Comparison of ENCODE assay signal across 8 mouse cellular contexts in the genomic region with DNA sequence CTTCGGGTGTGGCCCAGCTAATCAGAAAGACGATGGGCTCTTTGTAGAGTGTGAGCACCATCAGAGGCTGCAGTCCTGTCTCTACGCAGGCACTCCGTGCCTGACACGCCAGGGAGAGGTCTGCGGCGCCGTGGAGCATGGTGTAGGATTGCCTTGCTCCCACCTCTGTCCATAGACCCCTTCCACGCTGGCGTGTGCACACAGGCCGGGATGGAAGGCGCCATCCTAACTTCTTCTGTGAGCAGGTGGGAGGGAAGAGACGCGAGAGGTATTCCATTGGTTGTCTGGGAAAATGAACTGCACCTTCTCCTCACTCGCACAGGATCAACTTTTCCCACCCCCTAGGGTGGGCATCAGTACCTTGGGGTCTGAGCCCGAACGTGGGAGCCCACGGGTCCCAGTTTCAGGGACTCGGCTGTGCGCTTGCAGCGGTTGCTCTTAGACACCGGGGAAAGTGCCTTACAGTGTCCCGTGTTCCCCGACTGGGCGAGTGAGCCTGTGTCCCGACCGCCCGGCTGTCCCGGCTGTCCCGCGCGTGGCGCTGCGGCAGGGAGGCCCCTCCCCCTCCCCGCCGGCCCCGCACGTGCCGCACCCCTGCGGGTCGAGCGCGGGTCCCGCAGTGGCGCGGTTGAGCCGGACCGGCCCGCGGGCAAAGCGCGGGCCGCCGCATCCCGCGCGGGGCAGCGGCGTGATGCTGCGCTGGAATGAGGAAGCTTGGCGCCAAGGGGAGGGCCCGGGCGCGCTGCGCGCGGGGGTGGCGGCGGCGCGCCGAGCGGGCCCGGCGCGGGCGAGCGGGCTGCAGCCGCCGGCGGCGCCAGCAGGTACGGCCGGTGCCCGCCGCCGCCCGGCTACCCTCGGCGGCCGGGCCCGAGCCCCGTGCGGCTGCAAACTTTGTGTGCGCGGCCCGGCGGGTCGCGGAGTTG. TPM values are rescaled to one million over a fixed set of nuclear protein-coding genes. Genes with fewer than 3 reads are reported as not detected.
DNase-seq lines count a peak whose midpoint lies in the region; ATAC-seq and TF ChIP-seq lines count a peak whose summit lies in the region.

A gene (plus strand): TSS at position 74 of the 923 bp plus-strand sequence.

- WGBS in kidney, adult 2 months: 6% methylated on average over 97 of the region's 100 CpGs
- 2% methylated on average over 74 of the region's 100 CpGs for WGBS in liver, embryonic 12.5 days (ENCODE audit: insufficient replicate concordance)
- 8% methylated on average over 100 of the region's 100 CpGs for WGBS in olfactory bulb, adult 2 months

- peak within 1 kb of the TSS; percentile 96 for H3K4me2 ChIP-seq in liver, embryonic 12.5 days

- no peaks in the 10 kb centered on the region; the same call in 1 of the 2 replicates for H3K27me3 ChIP-seq in kidney, adult 2 months (replicated peaks; ENCODE audit: control insufficient read depth, insufficient read depth, low read length)
- H3K27me3 ChIP-seq in liver, embryonic 12.5 days (replicated peaks): peaks cover 22% of the 10 kb centered on the region

- peak; percentile 16 for ATAC-seq in granulocyte monocyte progenitor cell, adult 5-6 weeks (replicated peaks; ENCODE audit: poor library complexity, severe bottlenecking)
- ATAC-seq in liver, embryonic 12.5 days: peak; percentile 90

- H3K36me3 ChIP-seq in kidney, adult 2 months (ENCODE audit: control insufficient read depth, insufficient read depth, low read length): no peaks in the 10 kb centered on the region
- no peaks in the 10 kb centered on the region for H3K36me3 ChIP-seq in liver, embryonic 12.5 days

- no peak for TF ChIP-seq POLR2A in kidney, adult 2 months (IDR thresholded peaks at IDR 0.05; ENCODE audit: low read depth, low read length)
- no peak for TF ChIP-seq POLR2A in bone marrow macrophage, adult 2 months (IDR thresholded peaks at IDR 0.05; ENCODE audit: borderline replicate concordance, low read depth, low read length)
- TF ChIP-seq POLR2A in olfactory bulb, adult 2 months (IDR thresholded peaks at IDR 0.05; ENCODE audit: insufficient read depth, low read depth, low read length): no peak

- H3K9me3 ChIP-seq in liver, embryonic 12.5 days (replicated peaks): no peaks in the 10 kb centered on the region

- H3K4me3 ChIP-seq in kidney, adult 2 months (ENCODE audit: insufficient read depth, low read depth, low read length): peak within 1 kb of the TSS; percentile 70
- peak within 1 kb of the TSS; percentile 95 for H3K4me3 ChIP-seq in bone marrow macrophage, adult 2 months (ENCODE audit: insufficient read depth, low read length)
- H3K4me3 ChIP-seq in liver, embryonic 12.5 days: peak within 1 kb of the TSS; percentile 95
- peak within 1 kb of the TSS; percentile 50 for H3K4me3 ChIP-seq in olfactory bulb, adult 2 months (ENCODE audit: insufficient read depth, low read depth, low read length)

- no peak for TF ChIP-seq CTCF in kidney, adult 2 months (conservative IDR thresholded peaks at IDR 0.05; ENCODE audit: insufficient read depth, insufficient read length, low read depth, low read length)
- TF ChIP-seq CTCF in bone marrow macrophage, adult 2 months (IDR thresholded peaks at IDR 0.05; ENCODE audit: low read depth, low read length): no peak
- no peak for TF ChIP-seq CTCF in olfactory bulb, adult 2 months (IDR thresholded peaks at IDR 0.05; ENCODE audit: insufficient read depth, low read depth, low read length)

- H3K9ac ChIP-seq in liver, embryonic 12.5 days: peak within 1 kb of the TSS; percentile 98

- DNase-seq in kidney, adult 2 months: no peak
- DNase-seq in kidney, postnatal 25 days: no peak
- DNase-seq in left cerebral cortex, adult 11 months (ENCODE audit: low spot score): no peak
- DNase-seq in cerebellum, adult 9-11 months: no peak

- peaks cover 3% of the 10 kb centered on the region; the same call in 1 of the 2 replicates for H3K4me1 ChIP-seq in kidney, adult 2 months (ENCODE audit: control insufficient read depth, insufficient read depth, low read length)
- H3K4me1 ChIP-seq in bone marrow macrophage, adult 2 months (ENCODE audit: control insufficient read depth, insufficient read depth, low read length): peaks cover 8% of the 10 kb centered on the region
- peaks cover 31% of the 10 kb centered on the region for H3K4me1 ChIP-seq in liver, embryonic 12.5 days
- H3K4me1 ChIP-seq in olfactory bulb, adult 2 months (ENCODE audit: control insufficient read depth, insufficient read depth, low read length): peaks cover 14% of the 10 kb centered on the region

- H3K27ac ChIP-seq in kidney, adult 2 months (ENCODE audit: insufficient read depth, low read depth, low read length): no peak within 1 kb of the TSS
- H3K27ac ChIP-seq in bone marrow macrophage, adult 2 months (ENCODE audit: insufficient read depth, low read depth, low read length): peak within 1 kb of the TSS; percentile 32
- peak within 1 kb of the TSS; percentile 93 for H3K27ac ChIP-seq in liver, embryonic 12.5 days
- no peak within 1 kb of the TSS for H3K27ac ChIP-seq in olfactory bulb, adult 2 months (ENCODE audit: insufficient read depth, low read depth, low read length)

RNA-seq across cellular contexts. Expression of the gene that starts here (rescaled TPM):
- 2.9 and 12.8 TPM in 2 replicates for polyA plus RNA-seq in kidney, adult 2 months (2012; rRNA removed)
- 49.9 and 55.8 TPM in 2 replicates for polyA plus RNA-seq in bone marrow macrophage, adult 2 months (2012; ENCODE audit: insufficient read depth, insufficient read length, missing spikeins)
- 108 and 128 TPM in 2 replicates for total RNA-seq in granulocyte monocyte progenitor cell, adult 5-6 weeks (2014; fragmentation: Nextera tagmentation)
- total RNA-seq in granulocyte monocyte progenitor cell, adult 5-6 weeks (2017): 51.0 and 56.0 TPM in 2 replicates
- polyA plus RNA-seq in liver, embryonic 12.5 days (2016; fragmentation: Nextera tagmentation; extraction: Ambion mirVana): 59.1 and 61.0 TPM in 2 replicates
- polyA plus RNA-seq in olfactory bulb, adult 2 months (2012; ENCODE audit: insufficient read depth, insufficient read length, low replicate concordance, missing spikeins): 59.5 TPM in 1 of 2 replicates, not detected in the other

Comparison
In these comparisons a context has a peak if more than half of its experiments do, and no peak if none do; other contexts are left out.
1. H3K27ac ChIP-seq: peak in bone marrow macrophage, adult 2 months (single experiment) and liver, embryonic 12.5 days (single experiment); none in kidney, adult 2 months (single experiment) and olfactory bulb, adult 2 months (single experiment).
2. Peak in every context shown above with its lines, with median percentiles within 50 percentile points of each other: H3K4me3 ChIP-seq.